9 mouse cellular contexts compared by ENCODE assay signal in genomic region chr6:70956285-70956912, GRCm38 (mm10). TPM values are rescaled to one million over a fixed set of nuclear protein-coding genes. Genes with fewer than 3 reads are reported as not detected.
A peak's percentile ranks its signal among the peaks of the same experiment; 100 is the strongest.
DNase-seq lines count a peak whose midpoint lies in the region; ATAC-seq and TF ChIP-seq lines count a peak whose summit lies in the region.
"Had no signal": no experiment of that assay in that cellular context is flagged by ENCODE, and none has a peak within 500 bp of the region (broad histone marks: within the 10 kb centered on the region; RNA-seq: fewer than 3 reads in every experiment).

Gene Foxi3, plus strand, starts transcription at chr6:70956531.

- H3K4me2 ChIP-seq in forebrain, embryonic 16.5 days (ENCODE audit: low read length), result peak within 1 kb of the TSS; percentile 86
- peak within 1 kb of the TSS; percentile 75 for H3K4me2 ChIP-seq in lung, embryonic 15.5 days

- H3K9ac ChIP-seq in forebrain, embryonic 16.5 days (replicated peaks; ENCODE audit: low read depth, low read length), result peak within 1 kb of the TSS; percentile 35
- no peak within 1 kb of the TSS for H3K9ac ChIP-seq in lung, embryonic 15.5 days

- peaks cover 53% of the 10 kb centered on the region for H3K27me3 ChIP-seq in forebrain, embryonic 16.5 days (replicated peaks; ENCODE audit: control insufficient read depth, insufficient read depth, low read length)
- peaks cover 86% of the 10 kb centered on the region for H3K27me3 ChIP-seq in lung, embryonic 15.5 days

- no peaks in the 10 kb centered on the region for H3K9me3 ChIP-seq in forebrain, embryonic 16.5 days (ENCODE audit: control insufficient read depth, low read length)
- H3K9me3 ChIP-seq in lung, embryonic 15.5 days, result no peaks in the 10 kb centered on the region

- H3K4me1 ChIP-seq in forebrain, embryonic 16.5 days (replicated peaks; ENCODE audit: control insufficient read depth, insufficient read depth, low read length), result peaks cover 12% of the 10 kb centered on the region
- peaks cover 9% of the 10 kb centered on the region; the same call in 1 of the 2 replicates for H3K4me1 ChIP-seq in lung, embryonic 15.5 days
- H3K4me1 ChIP-seq in olfactory bulb, adult 2 months (ENCODE audit: control insufficient read depth, insufficient read depth, low read length), result peaks cover 12% of the 10 kb centered on the region

- no peak for TF ChIP-seq POLR2A in olfactory bulb, adult 2 months (IDR thresholded peaks at IDR 0.05; ENCODE audit: insufficient read depth, low read depth, low read length)

- no peaks in the 10 kb centered on the region for H3K36me3 ChIP-seq in forebrain, embryonic 16.5 days (ENCODE audit: control insufficient read depth, insufficient read depth)
- no peaks in the 10 kb centered on the region for H3K36me3 ChIP-seq in lung, embryonic 15.5 days

- peak within 1 kb of the TSS; percentile 33 for H3K4me3 ChIP-seq in layer of hippocampus, adult 2 months
- H3K4me3 ChIP-seq in forebrain, embryonic 16.5 days (replicated peaks; ENCODE audit: low read length), result peak within 1 kb of the TSS; percentile 48
- peak within 1 kb of the TSS; percentile 39 for H3K4me3 ChIP-seq in lung, embryonic 15.5 days
- peak within 1 kb of the TSS; percentile 3; the same call in 1 of the 2 replicates for H3K4me3 ChIP-seq in olfactory bulb, adult 2 months (ENCODE audit: insufficient read depth, low read depth, low read length)

- DNase-seq in layer of hippocampus, adult 2 months (ENCODE audit: low spot score in 2 of 2), result no peak
- DNase-seq in layer of hippocampus, adult 11-12 months (ENCODE audit: low spot score), result no peak
- DNase-seq in c-Kit-positive CD71-positive TER-119-positive erythroid progenitor cells, embryonic 14.5 days (ENCODE audit: low spot score), result peak; percentile 5
- DNase-seq in kidney, adult 8-10 months, result peak; percentile 47 to 55
- DNase-seq in frontal cortex, postnatal 36 days (ENCODE audit: low spot score in 2 of 2), result no peak

- under 1% methylated on average over 66 of the region's 67 CpGs for WGBS in forebrain, embryonic 16.5 days
- 1% methylated on average over 64 of the region's 67 CpGs for WGBS in lung, embryonic 15.5 days
- WGBS in olfactory bulb, adult 2 months, result 2% methylated on average over 67 of the region's 67 CpGs

- no peak within 1 kb of the TSS for H3K27ac ChIP-seq in layer of hippocampus, adult 2 months
- H3K27ac ChIP-seq in forebrain, embryonic 16.5 days (ENCODE audit: low read length), result no peak within 1 kb of the TSS
- H3K27ac ChIP-seq in lung, embryonic 15.5 days, result no peak within 1 kb of the TSS
- H3K27ac ChIP-seq in olfactory bulb, adult 2 months (ENCODE audit: insufficient read depth, low read depth, low read length), result no peak within 1 kb of the TSS

- peak; percentile 54 for ATAC-seq in forebrain, embryonic 16.5 days
- peak; percentile 76; the same call in 1 of the 2 replicates for ATAC-seq in lung, embryonic 15.5 days (ENCODE audit: borderline replicate concordance, extremely low read depth, low FRiP score, low TSS enrichment)

- TF ChIP-seq CTCF in layer of hippocampus, adult 2 months (conservative IDR thresholded peaks at IDR 0.05), result no peak
- TF ChIP-seq CTCF in olfactory bulb, adult 2 months (IDR thresholded peaks at IDR 0.05; ENCODE audit: insufficient read depth, low read depth, low read length), result no peak

RNA-seq across cellular contexts. Expression of gene Foxi3, which starts in this region (rescaled TPM):
- total RNA-seq in layer of hippocampus, adult 2 months (2021), result not detected
- polyA plus RNA-seq in forebrain, embryonic 16.5 days (2015; fragmentation: Nextera tagmentation; extraction: Ambion mirVana), result not detected in 2 replicates
- not detected in 2 replicates for polyA plus RNA-seq in lung, embryonic 15.5 days (2015; fragmentation: Nextera tagmentation; extraction: Ambion mirVana)
- polyA plus RNA-seq in olfactory bulb, adult 2 months (2012; ENCODE audit: insufficient read depth, insufficient read length, low replicate concordance, missing spikeins), result not detected in 2 replicates
- total RNA-seq: layer of hippocampus, postnatal 36 days had no signal

Comparison
In these comparisons a context has a peak if more than half of its experiments do, and no peak if none do; other contexts are left out.
1. Peak in ATAC-seq, H3K4me3 ChIP-seq, H3K9ac ChIP-seq and H3K4me2 ChIP-seq in forebrain, embryonic 16.5 days; RNA of the gene not detected or under 1 TPM.
2. Peak in ATAC-seq, H3K4me3 ChIP-seq and H3K4me2 ChIP-seq in lung, embryonic 15.5 days; RNA of the gene not detected or under 1 TPM.
3. DNase-seq: peak in c-Kit-positive CD71-positive TER-119-positive erythroid progenitor cells, embryonic 14.5 days (single experiment) and kidney, adult 8-10 months (2 of 2); none in layer of hippocampus, adult 2 months (0 of 2), layer of hippocampus, adult 11-12 months (single experiment) and frontal cortex, postnatal 36 days (0 of 2).
4. Peak in every context shown above with its lines, with median percentiles within 50 percentile points of each other: H3K4me3 ChIP-seq.